Mouse (Mus musculus) heart, postnatal 4 days (tissue): ENCODE results near the gene Arl4a. TPM values are rescaled to one million over a fixed set of nuclear protein-coding genes. Genes with fewer than 3 reads are reported as not detected.

Experiments used
- DNase-seq: peaks from one replicate; pipeline ENCODE4 v3.0.0; 2021
- total RNA-seq, 2 experiments: library from RNA; stranded (reverse); gene quantifications; 2 replicates each; pipeline ENCODE4 v1.2.3; 2021

The Arl4a gene
- total RNA-seq, 2 experiments from 2014 or later: 27.0 to 27.5 TPM

DNA sequence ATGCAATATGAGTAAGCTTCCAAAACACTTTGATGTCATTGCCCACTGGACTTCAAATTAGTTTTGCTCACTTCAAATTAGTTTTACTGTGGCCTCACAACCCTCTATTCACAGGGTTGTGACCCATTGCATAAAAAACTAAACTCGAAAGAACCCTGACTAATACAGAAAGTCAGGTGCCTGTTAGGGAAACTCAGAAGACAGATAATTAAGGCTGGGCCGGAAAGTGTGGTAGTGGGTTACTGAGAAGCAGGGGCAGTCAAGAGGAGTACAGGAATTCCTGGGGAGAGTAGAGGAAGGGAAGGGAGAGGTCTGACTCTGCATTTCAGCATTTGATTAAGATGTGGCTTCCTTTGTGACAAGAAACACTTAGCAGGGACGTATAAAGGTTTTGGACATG, 29.4 kb downstream of the Arl4a start:
- DNase-seq: no peak

GRCm38 (mm10) chr12:40004766-40005165, 33.1 kb downstream of the Arl4a start:
- no peak for DNase-seq

GRCm38 (mm10) chr12:39998853-39999195, 39.0 kb downstream of the Arl4a start:
- no peak for DNase-seq

- DNase-seq: peak; percentile 35
These were observed 39.6 kb downstream of the Arl4a start for GRCm38 (mm10) chr12:39998070-39998852.

GRCm38 (mm10) chr12:39997651-39998050, 40.2 kb downstream of the Arl4a start:
- DNase-seq: no peak

GRCm38 (mm10) chr12:39996015-39996414, 41.8 kb downstream of the Arl4a start:
- no peak for DNase-seq

- no peak for DNase-seq
These were observed 42.2 kb downstream of the Arl4a start for GRCm38 (mm10) chr12:39995609-39996008.

- DNase-seq: no peak
These were observed 45.0 kb downstream of the Arl4a start for GRCm38 (mm10) chr12:39992767-39993302.

DNA sequence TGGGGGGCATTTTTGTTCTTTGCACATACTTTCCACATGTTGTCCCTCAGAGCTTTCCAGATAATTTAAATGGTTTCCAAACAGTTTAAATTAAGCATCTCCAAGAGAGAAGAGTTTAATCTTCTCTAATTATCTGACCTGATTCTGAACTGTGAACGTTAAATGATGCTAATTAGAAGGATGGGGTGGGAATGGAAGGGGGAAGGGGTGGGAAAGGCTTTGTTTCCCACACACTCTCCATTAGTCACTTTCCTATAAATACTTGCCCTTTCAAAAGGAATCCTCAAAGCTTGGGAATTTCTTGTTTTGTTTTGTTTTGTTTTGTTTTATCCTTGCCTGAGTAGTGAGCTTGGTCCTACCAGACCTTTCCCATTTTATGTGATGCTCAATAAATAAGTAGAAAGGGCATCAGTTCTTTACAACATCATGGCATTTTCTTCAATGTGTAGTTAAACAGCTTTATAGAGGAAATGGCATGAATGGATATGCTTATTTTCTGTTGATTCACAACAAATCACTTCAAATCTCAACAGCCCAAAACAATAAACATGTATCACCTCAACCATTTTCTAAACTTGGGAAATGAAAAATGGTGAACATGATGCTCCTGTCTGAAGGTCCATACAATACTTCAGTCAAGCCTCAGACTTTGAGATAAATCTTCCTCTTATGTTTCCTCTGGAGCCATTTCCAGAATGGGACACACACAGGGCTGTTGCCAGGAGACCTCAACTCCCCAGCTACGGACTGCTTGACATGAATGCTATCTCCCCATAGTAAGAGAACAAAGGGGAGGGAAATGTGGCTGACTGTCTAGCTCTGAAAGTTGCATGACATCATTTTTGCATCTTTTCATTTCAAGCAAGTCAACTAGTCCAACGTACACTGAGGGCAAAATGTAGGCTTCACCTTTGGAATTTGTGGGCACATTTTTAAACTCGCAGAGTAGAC, 46.7 kb downstream of the Arl4a start:
- no peak for DNase-seq

DNA sequence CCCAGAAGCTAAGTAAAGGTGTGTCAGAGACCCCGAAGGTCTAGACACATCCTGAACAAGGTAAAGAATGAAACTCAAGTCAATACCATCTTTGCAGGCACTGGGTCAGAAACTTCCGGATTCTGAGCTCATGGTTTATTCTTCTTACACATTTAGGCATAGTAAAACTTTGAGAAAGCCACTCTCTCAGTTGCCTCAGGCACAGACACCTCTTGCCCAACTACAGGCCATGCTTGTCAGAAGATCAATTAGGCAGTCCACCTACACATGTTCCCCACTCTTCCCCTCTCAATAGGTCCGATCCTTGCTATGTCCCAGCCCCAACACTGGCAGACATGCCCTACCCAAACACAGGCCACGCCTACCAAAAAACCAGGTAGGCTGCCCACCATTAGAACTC, 48.7 kb downstream of the Arl4a start:
- DNase-seq: no peak

GRCm38 (mm10) chr12:39987177-39987576, 50.6 kb downstream of the Arl4a start:
- no peak for DNase-seq

GRCm38 (mm10) chr12:39985639-39986038, 52.2 kb downstream of the Arl4a start:
- no peak for DNase-seq

DNA sequence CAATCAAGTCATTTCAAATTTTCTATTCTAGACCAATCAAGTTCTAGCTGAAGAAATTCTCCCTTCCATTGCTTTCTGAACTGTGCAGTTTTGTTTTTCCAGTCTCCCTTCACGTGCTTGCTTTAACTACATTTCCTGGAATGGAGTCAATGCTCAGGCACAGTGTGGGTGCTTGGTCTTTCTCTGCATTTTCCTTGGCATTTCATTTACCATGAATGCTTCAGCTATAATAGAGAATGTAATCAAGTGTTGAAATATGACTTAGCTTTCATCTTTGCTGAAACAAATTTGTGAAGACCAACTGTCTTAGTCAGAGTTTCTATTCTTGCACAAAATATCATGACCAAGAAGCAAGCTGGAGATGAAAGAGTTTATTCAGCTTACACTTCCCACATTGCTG, 58.0 kb downstream of the Arl4a start:
- no peak for DNase-seq

GRCm38 (mm10) chr12:39979066-39979465, 58.8 kb downstream of the Arl4a start:
- DNase-seq: no peak

DNA sequence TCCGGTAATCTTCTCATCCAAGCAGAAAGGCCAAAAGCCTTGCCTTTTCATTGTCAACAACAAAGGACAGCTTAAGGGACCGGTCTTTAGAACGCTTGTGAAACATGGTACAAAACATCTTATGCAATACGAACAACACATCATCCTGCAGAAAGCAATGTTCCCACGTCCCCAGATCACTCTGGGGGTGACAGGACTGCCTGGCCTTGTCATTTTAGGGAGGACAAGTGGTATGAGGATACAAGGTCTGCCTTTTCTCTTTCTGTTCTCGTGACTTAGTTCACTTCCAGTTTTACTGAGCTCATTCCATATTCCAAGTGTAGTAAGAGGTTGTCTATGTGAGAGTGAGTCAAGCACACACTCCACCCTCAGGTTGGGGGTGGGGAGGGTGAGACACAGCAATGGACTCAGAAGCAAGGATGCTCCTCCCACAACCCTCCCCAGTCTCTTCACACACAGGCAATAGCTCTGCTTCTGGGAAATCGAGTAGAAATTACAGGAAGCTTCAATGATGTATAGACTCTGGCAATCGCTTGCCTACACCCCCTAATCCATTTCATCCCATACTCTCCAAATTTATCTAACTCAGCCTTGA, 59.7 kb downstream of the Arl4a start:
- DNase-seq: no peak

DNA sequence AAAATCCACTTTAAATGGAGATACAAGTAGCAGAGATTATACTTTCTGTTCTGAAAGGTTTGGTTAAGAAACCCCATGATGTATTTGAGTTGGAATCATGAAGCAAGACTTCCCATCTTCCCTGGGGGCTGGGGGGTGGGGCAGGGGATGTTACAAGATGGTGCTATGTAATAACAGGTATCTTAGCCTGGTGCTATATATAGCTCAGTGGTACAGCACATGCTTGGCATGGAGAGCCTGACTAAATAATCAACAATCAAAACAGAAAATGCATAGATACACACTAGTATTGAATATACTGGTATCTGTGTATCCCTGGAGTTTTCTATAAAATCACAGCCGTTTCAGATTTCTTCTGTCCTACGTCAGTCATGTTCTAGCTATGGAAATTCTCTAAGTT, 61.4 kb downstream of the Arl4a start:
- no peak for DNase-seq

GRCm38 (mm10) chr12:39975829-39976340, 61.9 kb downstream of the Arl4a start:
- no peak for DNase-seq

GRCm38 (mm10) chr12:39974977-39975583, 62.7 kb downstream of the Arl4a start:
- no peak for DNase-seq

DNA sequence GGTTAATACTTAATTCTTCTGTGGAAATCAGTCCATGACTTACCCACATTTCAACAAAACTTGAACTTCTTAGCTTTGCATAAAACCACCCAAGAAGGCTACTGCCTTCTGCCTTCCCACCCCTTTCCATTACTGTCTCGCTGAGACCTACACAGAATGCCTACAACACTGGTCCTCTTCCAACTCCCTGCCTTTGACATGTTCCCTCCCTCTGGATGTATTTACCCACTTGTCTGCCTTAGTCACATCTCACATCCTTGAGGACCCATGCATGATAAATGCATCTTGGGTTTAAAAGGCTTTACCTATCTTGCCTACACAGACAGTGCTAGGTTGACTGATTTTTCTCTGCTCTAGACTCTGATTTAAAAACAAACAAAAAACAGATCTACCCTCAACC, 63.6 kb downstream of the Arl4a start:
- DNase-seq: no peak

- no peak for DNase-seq
These were observed 68.3 kb downstream of the Arl4a start for GRCm38 (mm10) chr12:39969500-39969899.

GRCm38 (mm10) chr12:39968109-39968508, 69.7 kb downstream of the Arl4a start:
- no peak for DNase-seq

DNA sequence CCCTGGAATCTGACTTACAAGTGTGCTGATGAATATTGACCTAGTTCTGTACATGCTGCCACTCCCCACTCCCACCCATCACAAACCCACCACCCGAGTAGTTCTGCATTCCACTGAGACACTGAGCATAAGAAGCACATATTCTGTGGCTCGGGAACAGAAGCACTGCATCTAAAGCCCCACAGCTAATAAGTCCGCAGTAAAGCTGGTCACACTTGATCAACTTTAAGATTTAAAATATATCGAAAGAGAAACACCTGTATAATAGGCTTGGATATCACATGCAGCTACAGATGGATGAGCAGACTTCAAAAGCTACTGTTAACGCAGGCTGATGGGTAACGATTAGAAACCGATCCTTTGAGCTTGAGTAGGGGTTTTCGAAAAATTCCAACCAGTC, 78.7 kb downstream of the Arl4a start:
- no peak for DNase-seq
